Mouse (Mus musculus) thymus, adult 2 months (tissue): ENCODE measurements around the gene Rptor.

Source experiments
- CTCF ChIP-seq: fragments of 200-500 bp; IDR thresholded peaks from 2 replicates; pipeline ENCODE4 v1.5.1; 2012; ENCODE audit warnings: mild to moderate bottlenecking, control low read depth, low read length, moderate library complexity, borderline replicate concordance; ENCODE audit not compliant: control insufficient read depth, poor library complexity, insufficient read depth; ENCODE audit errors: extremely low read depth
- POLR2A ChIP-seq: fragments of 200-500 bp; IDR thresholded peaks from 2 replicates; pipeline ENCODE4 v1.6.1; 2012; ENCODE audit warnings: mild to moderate bottlenecking, low read length, control low read depth, moderate library complexity; ENCODE audit not compliant: control insufficient read depth, poor library complexity, insufficient read depth; ENCODE audit errors: extremely low read depth

GRCm38 (mm10) chr11:119781165-119781564 lies 178.5 kb downstream of the Rptor start:
- TF ChIP-seq CTCF (no peak), POLR2A (no peak)
